Mouse (Mus musculus) CH12F3 (cell line): ENCODE results near the gene Carns1.

Experiments
- in situ Hi-C: fragments of 300-500 bp; cut with MboI; formaldehyde crosslinking; loops from 2 replicates; pipeline ENCODE4 v1.14.3; 2020; ENCODE audit warnings: low sequenced_read_pairs

Carns1 gene

DNA sequence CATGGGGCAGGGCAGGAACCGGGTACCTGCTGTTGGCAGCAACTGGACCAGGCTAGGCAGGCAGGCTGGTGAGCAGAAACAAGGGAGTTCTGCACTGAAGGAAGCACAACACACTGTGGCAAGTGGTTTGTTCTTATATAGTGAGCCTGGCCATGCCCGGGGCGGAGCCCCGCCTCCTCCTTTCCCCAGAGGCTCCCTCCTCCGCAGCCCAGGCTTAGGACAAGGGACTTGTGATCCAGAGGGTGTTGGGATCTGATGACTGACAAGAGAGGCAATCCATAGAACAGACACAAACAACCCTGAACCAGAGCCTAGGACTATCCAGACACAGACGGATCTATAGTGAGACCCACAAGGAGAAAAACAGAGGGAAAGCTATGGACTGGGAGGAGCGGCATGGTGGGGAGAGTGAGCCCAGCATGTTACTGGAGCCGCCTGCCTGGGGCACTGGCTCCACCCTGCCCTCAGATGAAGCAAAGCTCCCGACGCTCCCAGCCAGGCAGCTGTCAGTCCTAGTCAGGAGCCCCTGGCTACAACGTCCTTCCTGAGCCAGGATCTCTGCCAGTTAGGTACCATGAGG is at the start of gene Carns1:
Carns1 (minus strand) TSS at position 112 of the 580 bp plus-strand sequence.
- in situ Hi-C loops: no loop called here

DNA sequence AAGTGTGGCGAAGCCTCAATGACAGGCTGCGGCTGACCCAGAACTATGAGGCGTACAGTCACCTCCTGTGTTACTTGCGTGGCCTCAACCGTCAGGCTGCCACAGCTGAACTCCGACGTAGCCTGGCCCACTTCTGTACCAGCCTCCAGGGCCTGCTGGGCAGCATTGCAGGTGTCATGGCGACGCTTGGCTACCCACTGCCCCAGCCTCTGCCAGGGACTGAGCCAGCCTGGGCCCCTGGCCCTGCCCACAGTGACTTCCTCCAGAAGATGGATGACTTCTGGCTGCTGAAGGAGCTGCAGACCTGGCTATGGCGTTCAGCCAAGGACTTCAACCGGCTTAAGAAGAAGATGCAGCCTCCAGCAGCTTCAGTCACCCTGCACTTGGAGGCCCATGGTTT is 46.9 kb upstream of the Carns1 start:
- in situ Hi-C loops: no loop called here

DNA sequence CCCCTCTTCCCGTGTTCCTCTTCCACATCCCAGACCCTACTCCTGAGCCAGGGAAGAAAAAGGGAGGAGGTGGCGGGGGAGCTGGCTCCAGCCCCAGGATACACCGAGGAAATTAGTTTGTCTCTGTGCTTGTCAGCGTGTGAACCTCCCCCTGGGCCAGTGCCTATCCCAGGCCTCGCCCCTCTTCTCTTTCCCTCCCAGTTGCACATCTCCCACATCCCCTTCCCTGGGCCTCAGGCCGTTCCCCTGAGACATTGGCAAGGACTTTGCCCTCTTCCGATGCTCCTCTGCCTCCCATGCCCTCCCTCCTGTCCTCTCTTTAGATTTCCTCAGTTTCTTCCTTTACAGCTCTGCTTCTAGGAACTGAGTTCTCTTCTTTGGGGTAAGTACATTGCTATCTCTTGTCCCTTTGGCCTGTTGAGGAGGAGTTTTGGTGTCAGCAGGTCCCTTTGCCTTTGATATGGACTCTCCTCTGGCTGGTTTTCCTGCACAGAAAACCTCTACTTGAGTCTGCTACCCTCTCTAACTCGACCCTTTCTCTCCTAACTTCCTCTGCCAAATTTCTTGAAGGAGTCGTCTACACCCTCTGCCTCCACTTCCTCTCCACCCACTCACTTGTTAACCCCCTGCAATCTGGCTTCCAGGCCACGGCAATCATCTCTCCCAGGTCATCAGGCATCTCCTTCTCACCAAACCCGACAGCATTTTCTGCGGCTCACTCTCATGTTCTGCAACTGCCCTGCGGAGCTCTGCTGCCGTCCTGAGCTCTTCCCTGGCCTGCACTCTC is 45.9 kb upstream of the Carns1 start:
- in situ Hi-C loops: no loop called here

DNA sequence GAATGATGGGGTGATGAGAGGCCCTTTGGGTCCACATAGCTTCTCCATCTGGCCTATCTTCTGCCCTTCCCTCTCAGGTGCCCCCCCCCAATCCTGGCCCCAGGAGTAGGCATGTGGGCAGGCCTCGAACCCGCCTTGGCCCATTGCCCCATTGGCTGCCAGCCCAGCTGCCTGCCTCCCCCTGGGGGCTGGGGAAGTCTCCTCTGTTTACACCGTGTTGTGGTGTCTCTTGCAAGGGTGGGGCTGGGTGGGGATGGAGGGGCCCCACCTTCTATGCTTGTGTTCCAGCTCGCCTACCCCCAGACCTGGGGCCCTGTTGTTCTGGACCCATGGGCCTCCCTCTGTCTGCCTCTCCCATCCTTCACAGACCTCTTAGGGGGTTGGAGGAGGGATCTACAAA is 45.1 kb upstream of the Carns1 start:
- in situ Hi-C loops: no loop called here

DNA sequence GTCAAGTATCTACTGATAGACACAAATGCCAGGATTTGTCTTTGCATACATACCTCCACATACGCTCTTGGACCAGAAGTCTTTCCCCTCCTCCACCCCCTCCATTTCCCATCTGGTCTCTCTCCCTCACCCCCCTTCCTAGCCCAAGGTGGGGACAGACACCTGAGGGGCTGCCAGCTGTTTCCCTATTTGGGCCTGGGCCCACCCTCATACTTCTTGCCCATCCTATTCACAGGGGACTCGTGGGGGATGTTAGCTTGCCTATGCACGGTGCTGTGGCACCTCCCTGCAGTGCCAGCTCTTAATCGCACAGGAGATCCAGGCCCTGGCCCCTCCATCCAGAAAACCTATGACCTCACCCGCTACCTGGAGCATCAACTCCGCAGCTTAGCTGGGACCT is 44.7 kb upstream of the Carns1 start:
- in situ Hi-C loops: no loop called here

DNA sequence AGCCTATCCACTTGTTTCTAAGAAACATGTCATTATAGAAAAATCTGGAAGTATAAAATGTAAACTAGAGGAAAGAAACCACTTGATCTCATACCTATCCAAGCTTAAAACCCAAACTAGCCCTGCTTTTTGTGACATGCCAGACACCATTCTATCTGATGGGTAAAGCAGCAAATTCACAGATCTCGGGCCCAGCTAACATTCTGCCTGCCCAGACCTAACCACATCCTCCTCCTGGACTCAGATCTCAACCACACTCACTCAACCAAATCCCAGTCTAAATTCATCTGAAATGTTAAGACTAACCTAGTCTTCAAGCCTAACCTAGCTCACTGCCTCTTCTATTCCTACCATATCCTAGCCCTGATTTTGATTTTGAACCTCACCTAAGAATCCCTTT is 43.5 kb upstream of the Carns1 start:
- in situ Hi-C loops: no loop called here

DNA sequence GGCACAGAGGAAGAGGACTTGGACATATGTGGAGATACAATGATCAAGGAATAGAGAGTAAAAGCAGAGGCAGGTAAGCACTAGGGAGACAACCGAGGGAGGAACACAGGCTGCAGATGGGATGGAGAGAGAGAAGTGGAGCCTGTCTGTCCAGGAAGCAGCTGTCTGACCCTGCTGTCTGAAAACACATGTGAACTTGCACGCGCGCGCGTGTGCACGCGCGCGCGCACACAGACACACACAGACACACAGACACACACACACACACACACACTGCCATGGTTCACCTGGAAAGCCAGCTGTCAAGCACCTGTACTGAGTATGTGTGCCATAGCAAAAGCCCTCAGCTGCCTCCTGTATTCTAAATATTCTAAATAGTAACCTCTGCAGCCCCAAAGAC is 43.0 kb upstream of the Carns1 start:
- in situ Hi-C loops: no loop called here

DNA sequence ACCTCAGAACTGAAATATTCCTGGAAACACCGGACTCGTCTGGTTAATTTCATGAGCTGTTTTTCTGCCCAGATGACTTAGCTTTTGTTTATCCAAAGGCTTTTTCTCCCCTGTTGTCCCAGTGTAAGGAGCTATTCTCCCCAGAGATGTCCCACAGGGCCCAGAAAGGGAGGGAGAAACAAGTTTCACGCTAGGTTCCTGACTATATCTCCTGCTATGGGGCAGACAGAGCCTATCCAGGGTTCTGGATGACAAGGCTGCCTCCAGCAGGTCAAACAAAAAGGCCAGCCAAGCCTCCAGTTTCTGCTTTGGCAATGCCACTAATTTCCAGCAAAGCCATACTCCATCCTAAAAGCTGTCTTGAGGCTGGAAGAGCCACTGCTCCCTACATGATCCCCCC is 42.6 kb upstream of the Carns1 start:
- in situ Hi-C loops: no loop called here

DNA sequence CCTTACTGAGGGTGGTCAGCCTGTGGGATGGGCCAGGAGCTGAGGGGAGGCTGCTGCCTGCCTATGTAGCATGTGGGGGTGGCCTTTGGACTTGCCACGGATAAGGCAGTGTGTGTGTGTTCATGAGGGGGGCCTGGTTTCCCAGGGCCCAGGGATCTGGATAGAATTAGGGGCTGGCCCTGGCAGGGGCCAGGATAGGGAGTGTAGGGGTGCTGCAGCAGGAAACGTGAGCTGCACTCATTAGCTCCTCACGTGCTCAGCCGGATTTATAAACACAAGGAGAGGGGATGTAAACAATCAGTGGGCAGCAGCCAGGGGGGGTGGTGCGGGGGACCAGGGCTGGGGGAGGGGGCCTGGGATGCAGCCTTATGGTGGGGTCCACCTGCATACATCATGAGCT is 41.9 kb upstream of the Carns1 start:
- in situ Hi-C loops: no loop called here

DNA sequence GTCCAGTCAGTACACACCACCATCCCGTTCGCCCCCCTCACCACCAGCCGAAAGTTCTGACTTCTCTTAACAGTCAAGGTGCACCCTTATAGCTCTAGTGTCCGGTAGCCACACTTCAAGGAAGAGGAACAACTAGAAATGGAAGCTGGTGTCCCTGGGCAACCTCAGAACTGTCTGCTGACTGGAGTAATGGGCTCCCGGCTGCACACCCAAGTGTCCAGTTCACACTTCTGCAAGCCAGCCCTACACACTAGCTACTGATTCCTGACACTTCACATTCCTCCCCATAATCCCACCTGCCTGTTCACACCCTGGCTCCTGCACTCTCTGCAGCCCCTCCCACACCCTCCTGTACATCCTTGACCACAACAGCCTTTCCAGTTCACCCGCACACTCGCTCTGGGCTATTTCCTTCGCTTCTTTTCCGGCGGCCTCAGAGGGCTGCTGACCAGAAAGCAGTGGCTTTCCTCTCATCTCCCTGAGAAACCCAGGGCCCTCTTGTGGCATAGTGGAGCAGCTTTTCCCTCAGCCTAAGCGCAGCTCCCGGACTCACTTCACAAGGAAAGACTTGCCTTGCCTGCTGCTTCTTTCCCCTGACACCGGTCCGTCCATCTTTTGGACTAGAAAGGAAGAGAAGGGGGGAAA is 40.9 kb upstream of the Carns1 start:
- in situ Hi-C loops: no loop called here

DNA sequence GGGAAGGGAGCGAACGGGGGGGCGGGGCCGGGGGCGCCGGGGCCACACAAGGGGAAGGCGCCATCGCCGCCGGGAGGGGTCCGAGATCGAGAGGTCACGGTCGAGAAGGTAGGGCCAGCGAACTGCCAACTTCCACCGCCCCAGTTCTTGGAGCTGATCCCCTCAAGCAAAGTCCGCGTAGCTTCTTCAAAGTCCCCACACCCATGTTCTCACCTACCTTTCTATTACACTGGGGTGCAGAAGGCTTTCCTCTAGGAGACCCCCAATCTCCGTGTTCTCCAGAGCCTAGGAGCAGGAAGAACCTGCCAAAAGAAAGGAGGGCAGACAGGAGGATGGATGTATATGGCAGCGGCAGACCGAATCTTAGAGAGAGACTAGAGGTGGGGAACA is 40.2 kb upstream of the Carns1 start:
- in situ Hi-C loops: no loop called here

DNA sequence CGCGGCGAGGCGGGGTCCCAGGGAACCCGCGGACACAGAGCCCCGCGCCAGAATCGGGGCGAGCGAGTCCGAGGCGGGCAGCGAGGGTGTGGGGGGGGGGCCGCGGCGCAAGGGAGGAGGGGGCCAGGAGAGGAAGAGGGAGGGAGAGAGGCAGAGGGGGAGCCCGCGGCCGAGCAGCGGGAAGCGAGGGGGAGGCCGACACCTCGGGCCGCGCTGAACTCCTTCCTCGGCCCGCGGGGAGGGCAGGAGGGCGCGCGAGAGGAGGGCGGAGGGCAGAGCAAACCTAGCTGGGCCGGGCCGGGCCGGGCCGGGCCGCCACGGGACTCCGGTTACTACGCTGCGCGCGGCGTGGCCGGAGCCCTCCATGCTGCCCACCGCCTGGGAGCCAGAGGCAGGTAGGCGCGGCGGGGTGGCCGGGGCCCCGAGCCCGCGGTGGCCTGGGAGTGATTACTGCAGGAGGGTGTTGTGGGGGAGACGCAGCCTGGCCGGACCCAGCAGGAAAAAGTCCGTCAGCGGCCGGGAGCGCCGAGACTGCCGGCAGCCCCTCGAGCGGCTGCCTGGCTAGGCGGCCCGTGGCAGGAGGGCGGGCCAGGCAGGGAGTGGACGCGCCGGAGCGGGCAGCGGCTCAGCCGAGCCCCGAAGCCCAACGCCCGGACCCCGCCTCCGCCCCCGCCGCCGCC is 39.6 kb upstream of the Carns1 start:
- in situ Hi-C loops: no loop called here

DNA sequence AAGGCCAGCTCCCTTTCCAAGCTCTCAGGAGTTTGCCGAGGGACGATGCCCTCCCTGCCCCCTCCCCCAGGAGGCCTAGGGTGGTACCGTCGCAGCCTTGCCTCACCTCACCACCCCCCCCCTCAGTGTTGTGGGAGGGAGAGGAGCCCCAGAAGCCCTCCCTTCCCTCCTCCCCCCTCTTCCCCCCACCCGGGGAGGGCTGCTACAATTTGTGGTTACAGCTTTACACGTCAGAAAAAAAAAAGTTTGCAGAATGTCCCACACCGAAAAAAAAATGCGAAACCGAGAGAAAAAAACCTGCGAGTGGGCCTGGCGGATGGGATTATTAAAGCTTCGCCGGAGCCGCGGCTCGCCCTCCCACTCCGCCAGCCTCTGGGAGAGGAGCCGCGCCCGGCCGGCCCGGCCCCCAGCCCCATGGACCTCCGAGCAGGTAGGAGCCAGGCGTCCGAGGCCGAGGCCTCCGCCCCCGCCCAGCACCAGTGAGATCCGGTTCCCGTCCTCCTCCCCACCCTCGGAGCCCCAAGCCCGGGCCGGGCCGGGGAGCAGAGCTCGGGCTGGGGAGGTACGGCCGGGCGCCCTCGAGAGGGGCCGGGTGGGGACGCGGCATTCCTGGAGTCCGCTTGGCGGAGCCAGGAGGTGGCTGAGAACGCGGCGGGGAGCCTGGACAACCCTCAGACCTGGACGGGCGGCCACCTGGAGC is 38.9 kb upstream of the Carns1 start, which contains the start of the genes Clcf1 and AC109138.7:
Clcf1 (plus strand) TSS at position 168 of the 700 bp plus-strand sequence.
AC109138.7 (plus strand) TSS at position 287 of the 700 bp plus-strand sequence.
- in situ Hi-C loops: no loop called here

DNA sequence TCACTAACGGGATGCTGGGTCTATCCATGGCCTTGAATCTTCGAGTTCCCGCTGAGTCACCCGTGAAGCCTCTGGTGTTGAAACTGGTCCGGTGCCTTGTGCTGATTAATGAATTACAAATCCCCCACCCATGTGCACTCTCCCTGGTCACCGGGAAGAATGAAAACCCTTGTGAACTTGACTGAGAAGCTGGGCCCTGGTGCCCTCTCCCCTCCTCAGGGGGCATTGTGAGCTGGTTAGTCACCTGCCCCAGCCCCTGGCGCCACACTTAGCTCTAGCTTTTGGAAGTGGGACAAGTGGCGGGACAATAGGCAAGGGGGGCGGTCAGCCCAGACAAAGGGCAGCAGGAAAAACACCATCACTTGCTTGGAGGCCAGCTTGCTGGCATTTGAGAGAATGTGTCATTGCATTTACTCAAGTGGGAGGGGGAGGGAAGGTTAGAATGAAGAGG is 38.3 kb upstream of the Carns1 start:
- in situ Hi-C loops: no loop called here

DNA sequence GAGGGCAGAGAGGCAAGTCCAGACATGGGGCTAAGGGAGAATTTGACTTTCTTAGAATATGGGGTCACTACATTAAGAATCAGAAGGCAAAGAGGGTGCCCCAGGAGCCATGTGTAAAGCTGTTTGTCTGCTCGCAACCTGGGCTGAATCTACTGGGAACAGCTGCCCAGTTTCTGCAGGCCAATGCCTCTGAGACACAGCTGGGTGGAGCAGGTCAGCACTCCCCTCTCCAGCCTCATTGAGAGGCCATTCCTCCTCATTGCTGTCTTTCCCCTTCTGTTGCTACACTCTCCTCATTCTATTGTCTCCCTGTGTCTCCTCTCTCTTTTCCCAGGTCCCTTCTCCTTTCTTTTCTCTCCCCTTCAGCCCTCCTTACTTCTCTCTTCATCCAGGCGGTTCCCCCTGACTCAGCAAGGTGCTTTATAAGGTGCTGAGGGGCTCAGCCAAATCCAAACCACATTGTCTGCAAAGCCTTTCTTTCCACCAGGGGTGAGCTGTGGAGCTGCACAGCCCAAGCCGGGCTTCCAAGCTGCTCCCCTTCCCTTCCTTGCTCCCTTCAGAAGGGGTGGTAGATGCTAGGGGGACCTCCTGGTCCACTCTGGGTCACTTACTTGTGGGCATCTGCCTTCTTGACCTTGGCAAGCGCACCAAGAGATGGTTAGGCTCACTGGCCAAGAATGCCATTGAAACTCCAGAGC is 36.8 kb upstream of the Carns1 start:
- in situ Hi-C loops: no loop called here

DNA sequence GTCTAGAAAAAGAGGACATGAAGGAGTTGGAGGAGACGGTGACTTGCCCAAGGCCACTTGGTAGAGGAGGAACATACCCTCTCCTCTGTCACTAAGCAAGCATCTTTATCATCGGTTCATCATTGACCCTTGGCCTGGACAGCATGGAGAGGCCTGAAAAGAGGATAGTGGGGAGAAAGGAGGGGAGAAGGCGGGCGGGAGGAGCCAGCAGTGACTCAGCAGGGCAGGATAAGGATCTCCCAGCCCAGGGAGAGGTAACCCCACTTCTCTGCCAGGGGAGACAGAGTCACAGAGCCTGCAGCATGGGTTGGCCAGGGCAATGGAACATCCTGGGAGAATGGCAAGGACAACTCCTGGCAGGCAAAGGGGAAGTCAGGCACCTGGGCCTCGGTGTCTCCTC is 33.3 kb upstream of the Carns1 start:
- in situ Hi-C loops: no loop called here

DNA sequence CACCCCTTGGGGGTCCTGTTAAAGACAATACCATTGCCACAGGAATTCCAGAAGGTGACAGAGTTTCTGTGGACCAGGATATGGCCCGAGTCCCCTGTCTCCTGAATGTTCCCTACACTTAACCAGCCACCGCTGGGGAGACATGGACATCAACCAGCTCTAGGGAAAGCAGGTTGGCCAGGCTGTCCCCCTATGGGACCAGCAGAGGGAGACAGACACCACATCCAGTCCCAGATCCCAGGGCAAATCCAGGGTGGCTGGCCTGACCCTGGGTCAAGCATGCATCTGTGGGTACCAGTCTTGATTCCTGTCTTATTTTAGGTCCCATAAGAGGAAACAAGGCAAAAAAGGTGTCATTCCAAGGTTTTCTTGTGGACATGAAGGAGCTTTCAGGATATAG is 31.7 kb upstream of the Carns1 start:
- in situ Hi-C loops: no loop called here

DNA sequence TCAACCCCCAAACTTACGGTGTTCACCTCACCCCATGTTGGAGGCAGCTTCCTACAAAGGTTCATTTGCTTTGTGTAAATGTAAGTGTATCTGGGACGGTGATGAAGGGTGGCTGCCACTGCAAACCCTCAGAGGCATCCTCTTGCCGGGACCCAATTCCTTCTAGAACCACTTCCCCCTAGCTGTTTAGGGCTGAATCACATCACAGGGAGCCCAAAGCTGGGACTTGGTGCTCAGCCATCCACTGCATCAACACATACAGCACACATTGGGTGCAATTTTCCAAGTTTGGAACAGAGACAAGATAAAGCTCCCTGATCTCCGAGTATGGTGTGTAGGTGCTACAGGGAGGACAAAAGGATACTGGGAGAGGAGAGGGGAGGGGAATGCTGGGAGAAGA is 29.6 kb upstream of the Carns1 start:
- in situ Hi-C loops: no loop called here

DNA sequence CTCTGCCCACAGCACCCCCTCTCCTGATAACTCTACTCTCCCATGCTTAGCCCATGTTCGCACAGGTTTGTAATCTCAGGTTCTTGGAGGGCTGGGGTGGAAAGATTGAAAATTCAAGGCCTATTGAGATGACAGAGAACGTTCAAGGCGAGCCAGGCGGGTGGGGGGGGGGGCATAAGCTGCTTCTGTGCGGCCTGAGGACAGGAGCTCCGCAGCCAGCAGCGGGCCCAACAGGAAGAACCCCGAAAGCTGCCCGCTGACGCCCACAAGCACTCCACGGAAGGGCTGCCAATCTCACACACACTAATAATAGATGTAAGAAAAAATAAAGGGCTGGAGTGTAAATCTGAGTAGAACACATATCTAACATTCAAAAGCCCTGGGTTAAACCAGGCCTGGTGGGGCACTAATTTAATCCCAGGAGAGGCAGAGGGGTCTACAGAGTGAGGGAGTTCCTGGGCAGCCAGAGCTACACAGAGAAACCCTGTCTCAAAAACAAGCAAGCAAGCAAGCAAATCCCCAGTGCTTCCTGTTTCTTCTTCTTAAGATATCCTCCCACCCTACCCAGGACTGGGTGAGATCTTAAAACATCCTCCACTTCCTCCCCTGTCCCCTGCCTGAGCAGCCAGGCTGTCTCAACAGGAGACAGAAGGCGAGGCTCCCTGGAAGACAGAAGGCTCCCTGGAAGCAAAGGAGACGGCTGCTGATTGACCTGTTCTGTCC is 28.5 kb upstream of the Carns1 start:
- in situ Hi-C loops: no loop called here

DNA sequence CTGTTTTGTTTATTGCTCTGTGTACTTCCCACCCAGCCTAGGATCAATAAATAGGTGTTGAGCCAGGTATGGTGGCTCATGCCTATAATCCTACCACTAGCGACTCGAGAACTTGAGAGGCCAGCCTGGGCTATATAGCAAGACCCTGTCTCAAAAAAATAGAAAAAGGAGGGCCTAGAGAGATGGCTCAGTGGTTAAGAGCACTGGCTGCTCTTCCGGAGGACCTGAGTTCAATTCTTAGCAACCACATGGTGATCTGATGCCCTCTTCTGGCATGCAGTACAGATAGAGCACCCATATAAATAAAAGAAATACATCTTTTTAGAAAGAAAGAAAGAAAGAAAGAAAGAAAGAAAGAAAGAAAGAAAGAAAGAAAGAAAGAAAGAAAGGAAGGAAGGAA is 27.9 kb upstream of the Carns1 start:
- in situ Hi-C loops: no loop called here
